10 mouse cellular contexts compared by ENCODE assay signal in genomic region chr9:109685299-109685698, GRCm38 (mm10). TPM values are rescaled to one million over a fixed set of nuclear protein-coding genes. Genes with fewer than 3 reads are reported as not detected.
A peak's percentile ranks its signal among the peaks of the same experiment; 100 is the strongest.
DNase-seq lines count a peak whose midpoint lies in the region; ATAC-seq and TF ChIP-seq lines count a peak whose summit lies in the region.
"Had no signal": no experiment of that assay in that cellular context is flagged by ENCODE, and none has a peak within 500 bp of the region (broad histone marks: within the 10 kb centered on the region; RNA-seq: fewer than 3 reads in every experiment).

No protein-coding gene starts in this region.

- no peak overlapping the region for H3K27ac ChIP-seq in kidney, postnatal 0 days
- no peak overlapping the region for H3K27ac ChIP-seq in lung, embryonic 14.5 days (ENCODE audit: low read depth)

- ATAC-seq in common myeloid progenitor, adult 5-6 weeks (replicated peaks; ENCODE audit: low read depth, poor library complexity, severe bottlenecking) = peak; percentile 81
- no peak for ATAC-seq in kidney, postnatal 0 days (replicated peaks; ENCODE audit: low FRiP score, low read depth)
- ATAC-seq in lung, embryonic 14.5 days (ENCODE audit: insufficient read depth) = no peak

- TF ChIP-seq CTCF in kidney, postnatal 0 days (IDR thresholded peaks at IDR 0.05; ENCODE audit: low read depth) = peak; percentile 73
- peak; percentile 71 for TF ChIP-seq CTCF in lung, embryonic 14.5 days (IDR thresholded peaks at IDR 0.05; ENCODE audit: low read depth)

- DNase-seq in gastrocnemius, adult 18-20 months (ENCODE audit: low spot score) = peak; percentile 10
- no peak for DNase-seq in gastrocnemius, postnatal 25 days
- DNase-seq in urinary bladder, adult 18-20 months (ENCODE audit: low spot score in 2 of 2) = peak; percentile 6 to 38
- DNase-seq in urinary bladder, postnatal 10 days (ENCODE audit: low spot score) = no peak
- DNase-seq in kidney, postnatal 0 days (ENCODE audit: low spot score) = peak; percentile 48
- peak; percentile 65 for DNase-seq in lung, embryonic 14.5 days
- DNase-seq in thymus, postnatal 36 days = peak; percentile 12 to 16

- no peak overlapping the region for H3K4me2 ChIP-seq in kidney, postnatal 0 days (ENCODE audit: low read length)
- no peak overlapping the region for H3K4me2 ChIP-seq in lung, embryonic 14.5 days

- 3% methylated on average over 1 of the region's 1 CpGs for WGBS in kidney, postnatal 0 days
- WGBS in lung, embryonic 14.5 days = 8% methylated on average over 1 of the region's 1 CpGs

- H3K27me3 ChIP-seq in kidney, postnatal 0 days (ENCODE audit: insufficient read depth, low read length) = no peaks in the 10 kb centered on the region
- H3K27me3 ChIP-seq in lung, embryonic 14.5 days (ENCODE audit: insufficient read depth, low read length) = no peaks in the 10 kb centered on the region

- no peak overlapping the region for H3K9ac ChIP-seq in kidney, postnatal 0 days (ENCODE audit: low read depth, low read length)
- no peak overlapping the region for H3K9ac ChIP-seq in lung, embryonic 14.5 days

- H3K4me1 ChIP-seq in kidney, postnatal 0 days (replicated peaks; ENCODE audit: insufficient read depth, low read length) = no peaks in the 10 kb centered on the region
- no peaks in the 10 kb centered on the region for H3K4me1 ChIP-seq in lung, embryonic 14.5 days (ENCODE audit: insufficient read depth)

- no peaks in the 10 kb centered on the region for H3K9me3 ChIP-seq in kidney, postnatal 0 days (replicated peaks; ENCODE audit: low read length)
- no peaks in the 10 kb centered on the region for H3K9me3 ChIP-seq in lung, embryonic 14.5 days (ENCODE audit: low read depth, low read length)

- no peak overlapping the region for H3K4me3 ChIP-seq in kidney, postnatal 0 days (replicated peaks; ENCODE audit: low read depth, low read length)
- H3K4me3 ChIP-seq in lung, embryonic 14.5 days (ENCODE audit: low read depth, low read length) = no peak overlapping the region

- no peaks in the 10 kb centered on the region for H3K36me3 ChIP-seq in kidney, postnatal 0 days (ENCODE audit: insufficient read depth, low read length)
- no peaks in the 10 kb centered on the region for H3K36me3 ChIP-seq in lung, embryonic 14.5 days (ENCODE audit: insufficient read depth)

RNA-seq across cellular contexts. Expression of gene Fbxw18, which starts 17.2 kb away (rescaled TPM):
- not detected for total RNA-seq in gastrocnemius, adult 18-20 months (2021)
- total RNA-seq in gastrocnemius, postnatal 25 days (2021) = not detected
- total RNA-seq in common myeloid progenitor, adult 5-6 weeks (2017) = not detected in 2 replicates
- 0.12 and 0.26 TPM in 2 replicates for polyA plus RNA-seq in kidney, postnatal 0 days (2015; fragmentation: Nextera tagmentation; extraction: Ambion mirVana)
- 0.12 TPM in 1 of 2 replicates, not detected in the other for polyA plus RNA-seq in lung, embryonic 14.5 days (2014; fragmentation: Nextera tagmentation; extraction: Ambion mirVana)
- total RNA-seq: hematopoietic stem cell, adult 5-6 weeks had no signal
- polyA plus RNA-seq: neural tube, embryonic 11.5 days had no signal

RNA-seq across cellular contexts. Expression of gene Fbxw25, which starts 20.8 kb away (rescaled TPM):
- total RNA-seq in gastrocnemius, adult 18-20 months (2021) = not detected
- not detected for total RNA-seq in gastrocnemius, postnatal 25 days (2021)
- not detected in 2 replicates for total RNA-seq in common myeloid progenitor, adult 5-6 weeks (2017)
- polyA plus RNA-seq in kidney, postnatal 0 days (2015; fragmentation: Nextera tagmentation; extraction: Ambion mirVana) = 0.18 and 0.20 TPM in 2 replicates
- polyA plus RNA-seq in lung, embryonic 14.5 days (2014; fragmentation: Nextera tagmentation; extraction: Ambion mirVana) = not detected in 2 replicates
- total RNA-seq: hematopoietic stem cell, adult 5-6 weeks had no signal
- polyA plus RNA-seq: neural tube, embryonic 11.5 days had no signal

RNA-seq across cellular contexts. Expression of gene Fbxw24, which starts 59.4 kb away (rescaled TPM):
- not detected for total RNA-seq in gastrocnemius, adult 18-20 months (2021)
- not detected for total RNA-seq in gastrocnemius, postnatal 25 days (2021)
- not detected in 2 replicates for total RNA-seq in common myeloid progenitor, adult 5-6 weeks (2017)
- 0.18 and 0.22 TPM in 2 replicates for polyA plus RNA-seq in kidney, postnatal 0 days (2015; fragmentation: Nextera tagmentation; extraction: Ambion mirVana)
- not detected in 2 replicates for polyA plus RNA-seq in lung, embryonic 14.5 days (2014; fragmentation: Nextera tagmentation; extraction: Ambion mirVana)
- total RNA-seq: hematopoietic stem cell, adult 5-6 weeks had no signal
- polyA plus RNA-seq: neural tube, embryonic 11.5 days had no signal

Comparison
In these comparisons a context has a peak if more than half of its experiments do, and no peak if none do; other contexts are left out.
1. DNase-seq: peak in gastrocnemius, adult 18-20 months (single experiment), urinary bladder, adult 18-20 months (2 of 2), kidney, postnatal 0 days (single experiment), lung, embryonic 14.5 days (single experiment) and thymus, postnatal 36 days (2 of 2); none in gastrocnemius, postnatal 25 days (single experiment) and urinary bladder, postnatal 10 days (single experiment).